Mouse (Mus musculus): ENCODE measurements around the gene Agbl4. TPM values are rescaled to one million over a fixed set of nuclear protein-coding genes. Genes with fewer than 3 reads are reported as not detected.
A peak's percentile ranks its signal among the peaks of the same experiment; 100 is the strongest.

Gene Agbl4
- polyA plus RNA-seq, 1 experiment from 2014 or later: 0.35 TPM

- Histone ChIP-seq H3K9me3 (no peaks in the 10 kb centered on the region), H3K4me2 (replicated peaks) (no peak overlapping the region), H3K9ac (no peak overlapping the region), H3K27ac (no peak overlapping the region), H3K4me3 (no peak overlapping the region), H3K27me3 (no peaks in the 10 kb centered on the region), H3K4me1 (peaks cover 6% of the 10 kb centered on the region; the same call in 1 of the 2 replicates), H3K36me3 (no peaks in the 10 kb centered on the region)
- WGBS: 58% methylated on average over 5 of the region's 5 CpGs
- ATAC-seq (ENCODE audit: insufficient number of reproducible peaks, insufficient read depth, low FRiP score, low TSS enrichment): peak; percentile 37; the same call in 1 of the 2 replicates
These were observed 1293.6 kb downstream of the Agbl4 start for GRCm38 (mm10) chr4:111691057-111691543.

GRCm38 (mm10) chr4:111701381-111701780 lies 1303.9 kb downstream of the Agbl4 start:
- no peak overlapping the region for H3K27ac ChIP-seq
- H3K4me1 ChIP-seq: no peaks in the 10 kb centered on the region
- WGBS: 77% methylated on average over 1 of the region's 1 CpGs
- no peak overlapping the region for H3K4me2 ChIP-seq (replicated peaks)
- ATAC-seq (ENCODE audit: insufficient number of reproducible peaks, insufficient read depth, low FRiP score, low TSS enrichment): no peak
- no peaks in the 10 kb centered on the region for H3K9me3 ChIP-seq
- no peak overlapping the region for H3K4me3 ChIP-seq
- H3K36me3 ChIP-seq: no peaks in the 10 kb centered on the region
- no peaks in the 10 kb centered on the region for H3K27me3 ChIP-seq
- H3K9ac ChIP-seq: no peak overlapping the region

- Histone ChIP-seq H3K4me1 (no peaks in the 10 kb centered on the region), H3K9me3 (no peaks in the 10 kb centered on the region), H3K4me2 (replicated peaks) (no peak overlapping the region), H3K27ac (no peak overlapping the region), H3K9ac (no peak overlapping the region), H3K27me3 (no peaks in the 10 kb centered on the region), H3K36me3 (no peaks in the 10 kb centered on the region), H3K4me3 (no peak overlapping the region)
- 91% methylated on average over 2 of the region's 2 CpGs for WGBS
- ATAC-seq (ENCODE audit: insufficient number of reproducible peaks, insufficient read depth, low FRiP score, low TSS enrichment): no peak
These were observed 1306.7 kb downstream of the Agbl4 start for GRCm38 (mm10) chr4:111704126-111704525.

- no peak overlapping the region for H3K9ac ChIP-seq
- no peak for ATAC-seq (ENCODE audit: insufficient number of reproducible peaks, insufficient read depth, low FRiP score, low TSS enrichment)
- no peak overlapping the region for H3K4me3 ChIP-seq
- no peak overlapping the region for H3K27ac ChIP-seq
- no peaks in the 10 kb centered on the region for H3K4me1 ChIP-seq
- H3K4me2 ChIP-seq (replicated peaks): no peak overlapping the region
- WGBS: 68% methylated on average over 3 of the region's 3 CpGs
- H3K36me3 ChIP-seq: no peaks in the 10 kb centered on the region
- H3K27me3 ChIP-seq: no peaks in the 10 kb centered on the region
- H3K9me3 ChIP-seq: no peaks in the 10 kb centered on the region
These were observed 1307.5 kb downstream of the Agbl4 start for GRCm38 (mm10) chr4:111704975-111705374.

Other genes with a start within 250 kb of the Agbl4 start
- gene Elavl4, start 45.8 kb upstream of the Agbl4 start, polyA plus RNA-seq (2016; fragmentation: Nextera tagmentation; extraction: Ambion mirVana): 64.8 and 70.5 TPM in 2 replicates